Mouse (Mus musculus): ENCODE data around the gene Lsm5.

GRCm38 (mm10) chr6:56655393-56655792, 49.1 kb downstream of the Lsm5 start:
- TF ChIP-seq CTCF (conservative IDR thresholded peaks at IDR 0.05; ENCODE audit: low read length) (no peak), NANOG (IDR thresholded peaks at IDR 0.05; ENCODE audit: borderline replicate concordance, low read length) (no peak)
